Mouse (Mus musculus) heart, embryonic 12.5 days (tissue): ENCODE data around the gene Pkig. TPM values are rescaled to one million over a fixed set of nuclear protein-coding genes. Genes with fewer than 3 reads are reported as not detected.
"Not testable (repeated sequence)": the region's sequence is repeated elsewhere in the genome, so short reads cannot be mapped to it uniquely, and the experiment has no call there.

Experiments
- ATAC-seq: fragments of 200-750 bp; cut with Nextera tagmentation; 2 replicates; pipeline ENCODE4 v1.8.0; 2017; ENCODE audit warnings: moderate TSS enrichment, moderate library complexity; ENCODE audit not compliant: insufficient number of reproducible peaks, low FRiP score
- H3K27ac ChIP-seq: fragments of 300-500 bp; sonication (generic); 2 replicates; pipeline ENCODE4 v1.5.1; 2016; ENCODE audit warnings: mild to moderate bottlenecking, moderate library complexity; ENCODE audit not compliant: poor library complexity, severe bottlenecking
- H3K27me3 ChIP-seq: fragments of 300-500 bp; sonication (generic); replicated peaks from 2 replicates; pipeline ENCODE4 v1.6.1; 2016; ENCODE audit warnings: mild to moderate bottlenecking, moderate library complexity
- H3K36me3 ChIP-seq: fragments of 300-500 bp; sonication (generic); 2 replicates; pipeline ENCODE4 v1.6.1; 2016; ENCODE audit warnings: mild to moderate bottlenecking, moderate library complexity
- H3K4me1 ChIP-seq: fragments of 300-500 bp; sonication (generic); replicated peaks from 2 replicates; pipeline ENCODE4 v1.6.1; 2016; ENCODE audit warnings: mild to moderate bottlenecking
- H3K4me2 ChIP-seq: fragments of 300-500 bp; sonication (generic); 2 replicates; pipeline ENCODE4 v1.6.1; 2016; ENCODE audit warnings: mild to moderate bottlenecking, moderate library complexity
- H3K4me3 ChIP-seq: fragments of 300-500 bp; sonication (generic); 2 replicates; pipeline ENCODE4 v1.5.1; 2016; ENCODE audit warnings: mild to moderate bottlenecking
- H3K9ac ChIP-seq: fragments of 300-500 bp; sonication (generic); 2 replicates; pipeline ENCODE4 v1.6.1; 2016; ENCODE audit warnings: mild to moderate bottlenecking, moderate library complexity
- H3K9me3 ChIP-seq: fragments of 300-500 bp; sonication (generic); replicated peaks from 2 replicates; pipeline ENCODE4 v1.6.1; 2016; ENCODE audit warnings: mild to moderate bottlenecking, moderate library complexity
- WGBS: fragments of 180-500 bp; shearing (Covaris S2); methylation state at CpG from one replicate; pipeline ENCODE4 v1.1.7; 2016; 5-methylcytosine and 5-hydroxymethylcytosine counted together
- polyA plus RNA-seq: library from polyadenylated mRNA; unstranded; fragments of >200 nt; fragmentation: Nextera tagmentation; extraction: Ambion mirVana; gene quantifications from 2 replicates; pipeline ENCODE4 v1.2.1, GENCODE M21; 2016

Pkig gene
- polyA plus RNA-seq, 1 experiment from 2014 or later = 233 TPM

GRCm38 (mm10) chr2:163685287-163685686, 27.1 kb downstream of the Pkig start:
- 0 out of 2 replicates have a peak overlapping the region, but pooled peaks have one; percentile 63 for H3K4me2 ChIP-seq
- H3K9ac ChIP-seq = no peak overlapping the region; the same call in none of the 2 replicates
- no peaks in the 10 kb centered on the region for H3K27me3 ChIP-seq
- peaks cover 8% of the 10 kb centered on the region for H3K36me3 ChIP-seq
- WGBS = 21% methylated on average over 4 of the region's 4 CpGs
- peak overlapping the region; percentile 100 for H3K27ac ChIP-seq
- H3K4me1 ChIP-seq = peaks cover 80% of the 10 kb centered on the region
- no peak overlapping the region for H3K4me3 ChIP-seq
- ATAC-seq = no peak
- 0 out of 2 replicates have a peak, but pooled peaks cover 6% of the 10 kb centered on the region for H3K9me3 ChIP-seq

GRCm38 (mm10) chr2:163685761-163686200, 27.6 kb downstream of the Pkig start:
- Histone ChIP-seq H3K27me3 (no peaks in the 10 kb centered on the region), H3K4me2 (peak overlapping the region; percentile 63), H3K9me3 (0 out of 2 replicates have a peak, but pooled peaks cover 5% of the 10 kb centered on the region), H3K4me3 (0 out of 2 replicates have a peak overlapping the region, but pooled peaks have one; percentile 1), H3K4me1 (peaks cover 85% of the 10 kb centered on the region), H3K36me3 (peaks cover 7% of the 10 kb centered on the region), H3K27ac (peak overlapping the region; percentile 100), H3K9ac (peak overlapping the region; percentile 69)
- 24% methylated on average over 6 of the region's 6 CpGs for WGBS
- peak; percentile 78 for ATAC-seq

GRCm38 (mm10) chr2:163686233-163686632, 28.0 kb downstream of the Pkig start:
- no peak for ATAC-seq
- Histone ChIP-seq H3K4me3 (0 out of 2 replicates have a peak overlapping the region, but pooled peaks have one; percentile 1), H3K9ac (peak overlapping the region; percentile 69), H3K36me3 (peaks cover 3% of the 10 kb centered on the region), H3K4me1 (peaks cover 86% of the 10 kb centered on the region), H3K4me2 (peak overlapping the region; percentile 63), H3K27me3 (no peaks in the 10 kb centered on the region), H3K9me3 (0 out of 2 replicates have a peak, but pooled peaks cover under 1% of the 10 kb centered on the region), H3K27ac (peak overlapping the region; percentile 100)
- WGBS = 21% methylated on average over 5 of the region's 5 CpGs

- Histone ChIP-seq H3K9ac (0 out of 2 replicates have a peak overlapping the region, but pooled peaks have one; percentile 69), H3K27ac (peak overlapping the region; percentile 100), H3K36me3 (no peaks in the 10 kb centered on the region), H3K4me3 (no peak overlapping the region), H3K4me2 (0 out of 2 replicates have a peak overlapping the region, but pooled peaks have one; percentile 63), H3K4me1 (peaks cover 88% of the 10 kb centered on the region), H3K27me3 (no peaks in the 10 kb centered on the region), H3K9me3 (no peaks in the 10 kb centered on the region)
- 77% methylated on average over 3 of the region's 3 CpGs for WGBS
- no peak for ATAC-seq
Measured at GRCm38 (mm10) chr2:163686886-163687285, 28.7 kb downstream of the Pkig start.

GRCm38 (mm10) chr2:163688377-163688776, 30.2 kb downstream of the Pkig start:
- not testable (repeated sequence) for H3K27me3 ChIP-seq, H3K36me3 ChIP-seq, H3K4me3 ChIP-seq, H3K9me3 ChIP-seq, ATAC-seq, H3K4me2 ChIP-seq, H3K9ac ChIP-seq
- WGBS = 35% methylated on average over 1 of the region's 1 CpGs
- H3K4me1 ChIP-seq = peaks cover 94% of the 10 kb centered on the region
- H3K27ac ChIP-seq = peak overlapping the region; percentile 88

GRCm38 (mm10) chr2:163689771-163690170, 31.6 kb downstream of the Pkig start:
- Histone ChIP-seq H3K27ac (peak overlapping the region; percentile 88), H3K36me3 (no peaks in the 10 kb centered on the region), H3K9ac (no peak overlapping the region), H3K4me3 (no peak overlapping the region), H3K27me3 (no peaks in the 10 kb centered on the region), H3K4me1 (peaks cover 95% of the 10 kb centered on the region), H3K9me3 (no peaks in the 10 kb centered on the region), H3K4me2 (no peak overlapping the region)
- no peak for ATAC-seq
- 73% methylated on average over 3 of the region's 3 CpGs for WGBS

- no peak overlapping the region for H3K9ac ChIP-seq
- ATAC-seq = 0 out of 2 replicates have a peak, but pooled peaks have one; percentile 20
- H3K4me3 ChIP-seq = no peak overlapping the region
- H3K27ac ChIP-seq = peak overlapping the region; percentile 88
- H3K4me1 ChIP-seq = peaks cover 90% of the 10 kb centered on the region
- H3K4me2 ChIP-seq = no peak overlapping the region
- H3K9me3 ChIP-seq = no peaks in the 10 kb centered on the region
- H3K36me3 ChIP-seq = no peaks in the 10 kb centered on the region
- H3K27me3 ChIP-seq = no peaks in the 10 kb centered on the region
- WGBS = 58% methylated on average over 8 of the region's 8 CpGs
Measured at GRCm38 (mm10) chr2:163690409-163691304, 32.5 kb downstream of the Pkig start.

- H3K4me1 ChIP-seq = peaks cover 90% of the 10 kb centered on the region
- peak overlapping the region; percentile 85; the same call in 1 of the 2 replicates for H3K27ac ChIP-seq
- no peaks in the 10 kb centered on the region for H3K36me3 ChIP-seq
- no peaks in the 10 kb centered on the region for H3K27me3 ChIP-seq
- H3K4me3 ChIP-seq = no peak overlapping the region
- H3K4me2 ChIP-seq = no peak overlapping the region
- WGBS = 70% methylated on average over 6 of the region's 6 CpGs
- ATAC-seq = no peak
- H3K9me3 ChIP-seq = no peaks in the 10 kb centered on the region
- H3K9ac ChIP-seq = no peak overlapping the region
Measured at GRCm38 (mm10) chr2:163691846-163692605, 33.8 kb downstream of the Pkig start.

GRCm38 (mm10) chr2:163692873-163693612, 34.9 kb downstream of the Pkig start:
- H3K27ac ChIP-seq = peak overlapping the region; percentile 85
- WGBS = 29% methylated on average over 3 of the region's 3 CpGs
- no peak overlapping the region for H3K4me3 ChIP-seq
- no peak for ATAC-seq
- H3K36me3 ChIP-seq = no peaks in the 10 kb centered on the region
- no peak overlapping the region for H3K9ac ChIP-seq
- peaks cover 93% of the 10 kb centered on the region for H3K4me1 ChIP-seq
- no peak overlapping the region for H3K4me2 ChIP-seq
- H3K9me3 ChIP-seq = no peaks in the 10 kb centered on the region
- H3K27me3 ChIP-seq = no peaks in the 10 kb centered on the region

GRCm38 (mm10) chr2:163693716-163694314, 35.6 kb downstream of the Pkig start:
- no peaks in the 10 kb centered on the region for H3K27me3 ChIP-seq
- H3K9ac ChIP-seq = peak overlapping the region; percentile 44; the same call in 1 of the 2 replicates
- H3K4me2 ChIP-seq = 0 out of 2 replicates have a peak overlapping the region, but pooled peaks have one; percentile 12
- no peaks in the 10 kb centered on the region for H3K36me3 ChIP-seq
- no peak for ATAC-seq
- H3K4me3 ChIP-seq = no peak overlapping the region
- WGBS = 37% methylated on average over 9 of the region's 9 CpGs
- H3K4me1 ChIP-seq = peaks cover 93% of the 10 kb centered on the region
- H3K9me3 ChIP-seq = no peaks in the 10 kb centered on the region
- peak overlapping the region; percentile 85 for H3K27ac ChIP-seq
